Comparison of ENCODE assay signal across 19 mouse cellular contexts in the genomic region with DNA sequence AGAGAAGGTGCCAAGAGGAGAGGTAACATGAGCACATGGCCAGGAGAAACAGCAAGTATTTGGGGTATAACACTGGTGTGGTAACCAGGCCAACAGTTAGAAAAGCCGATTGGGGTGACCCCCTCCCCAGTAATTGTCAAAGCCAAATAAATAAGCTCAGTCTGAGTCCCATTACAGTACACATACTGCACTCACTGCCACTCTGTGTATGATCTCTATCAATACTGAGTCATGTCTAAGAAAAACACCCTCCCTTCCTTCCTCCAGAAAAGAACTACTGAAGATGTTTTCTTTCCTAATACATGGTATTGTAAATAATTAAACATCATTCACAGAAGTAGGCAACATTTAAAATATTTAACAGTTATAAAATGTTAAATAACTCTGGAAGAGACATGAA.
"Had no signal": no experiment of that assay in that cellular context is flagged by ENCODE, and none has a peak within 500 bp of the region (broad histone marks: within the 10 kb centered on the region; RNA-seq: fewer than 3 reads in every experiment).

No protein-coding gene starts in this region.

- H3K27ac ChIP-seq: layer of hippocampus, adult 2 months; limb, embryonic 13.5 days; liver, embryonic 14.5 days; midbrain, embryonic 10.5 days; midbrain, embryonic 15.5 days; neural tube, embryonic 13.5 days; stomach, embryonic 15.5 days had no signal

- H3K36me3 ChIP-seq: stomach, embryonic 15.5 days had no signal

- H3K9me3 ChIP-seq: limb, embryonic 13.5 days; midbrain, embryonic 10.5 days; midbrain, embryonic 15.5 days; neural tube, embryonic 13.5 days; stomach, embryonic 15.5 days had no signal

- H3K4me3 ChIP-seq: layer of hippocampus, adult 2 months; limb, embryonic 13.5 days; midbrain, embryonic 10.5 days; midbrain, embryonic 15.5 days; neural tube, embryonic 13.5 days; stomach, embryonic 15.5 days had no signal

- H3K27me3 ChIP-seq: limb, embryonic 13.5 days; midbrain, embryonic 15.5 days; neural tube, embryonic 13.5 days; stomach, embryonic 15.5 days had no signal

- H3K4me1 ChIP-seq: limb, embryonic 13.5 days; midbrain, embryonic 10.5 days; midbrain, embryonic 15.5 days; neural tube, embryonic 13.5 days; stomach, embryonic 15.5 days had no signal

- DNase-seq: kidney, adult 11 months; kidney, adult 9 months; kidney, postnatal 10 days; kidney, postnatal 4 days; left cerebral cortex, postnatal 4 days; lung, embryonic 14.5 days; lung, postnatal 10 days; lung, postnatal 4 days; retina, postnatal 1 day; right cerebral cortex, postnatal 4 days; thymus, adult 2 months; thymus, postnatal 25 days had no signal

- H3K4me2 ChIP-seq: limb, embryonic 13.5 days; lung, embryonic 14.5 days; midbrain, embryonic 15.5 days; neural tube, embryonic 13.5 days; stomach, embryonic 15.5 days had no signal

- H3K9ac ChIP-seq: limb, embryonic 13.5 days; liver, embryonic 14.5 days; lung, embryonic 14.5 days; midbrain, embryonic 15.5 days; neural tube, embryonic 13.5 days; stomach, embryonic 15.5 days had no signal

- ATAC-seq: midbrain, embryonic 15.5 days had no signal
